Mouse (Mus musculus): Measurements from ENCODE around the gene Tmem246. TPM values are rescaled to one million over a fixed set of nuclear protein-coding genes. Genes with fewer than 3 reads are reported as not detected.
A peak's percentile ranks its signal among the peaks of the same experiment; 100 is the strongest.

Gene Tmem246
- polyA plus RNA-seq, 1 experiment: 52.8 TPM

DNA sequence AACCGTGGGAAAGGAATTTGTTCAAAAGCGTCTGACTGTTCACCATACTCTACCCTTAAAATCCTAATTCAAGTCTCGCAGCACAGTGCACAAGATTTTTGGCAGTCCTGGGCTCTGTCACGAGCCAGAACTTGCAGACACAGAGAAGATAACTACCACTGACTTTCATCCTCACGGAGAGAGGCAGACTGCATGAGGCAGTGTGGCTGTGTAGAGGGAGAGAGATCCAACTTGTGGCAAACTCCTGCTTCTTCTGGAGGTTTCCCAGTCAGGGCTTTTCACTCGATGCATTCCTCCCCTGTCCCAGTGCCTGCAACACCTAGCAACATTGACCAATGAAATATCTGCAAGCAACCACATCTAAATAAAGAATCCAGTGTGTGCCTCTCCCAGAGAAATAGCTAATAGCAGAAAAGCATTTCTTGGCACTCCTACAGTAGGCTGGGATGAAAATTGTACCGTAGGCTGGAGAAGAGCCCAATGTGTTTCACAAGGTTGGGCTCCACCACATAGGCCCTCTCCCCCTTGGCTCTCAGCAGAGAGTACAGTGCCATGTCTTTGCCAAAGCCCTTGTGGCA, 12.1 kb downstream of the Tmem246 start:
- 57% methylated on average over 7 of the region's 7 CpGs for WGBS
- no peak overlapping the region for H3K4me3 ChIP-seq (replicated peaks; ENCODE audit: extremely low read depth, low read depth, low read length)
- DNase-seq: no peak
- H3K4me1 ChIP-seq (ENCODE audit: control insufficient read depth, insufficient read depth, low read length): peaks cover 3% of the 10 kb centered on the region; the same call in 1 of the 2 replicates
- no peak for TF ChIP-seq CTCF (IDR thresholded peaks at IDR 0.05; ENCODE audit: insufficient read depth, low read length)
- no peak for TF ChIP-seq POLR2A (IDR thresholded peaks at IDR 0.05; ENCODE audit: borderline replicate concordance, extremely low read depth, low read depth, low read length)

DNA sequence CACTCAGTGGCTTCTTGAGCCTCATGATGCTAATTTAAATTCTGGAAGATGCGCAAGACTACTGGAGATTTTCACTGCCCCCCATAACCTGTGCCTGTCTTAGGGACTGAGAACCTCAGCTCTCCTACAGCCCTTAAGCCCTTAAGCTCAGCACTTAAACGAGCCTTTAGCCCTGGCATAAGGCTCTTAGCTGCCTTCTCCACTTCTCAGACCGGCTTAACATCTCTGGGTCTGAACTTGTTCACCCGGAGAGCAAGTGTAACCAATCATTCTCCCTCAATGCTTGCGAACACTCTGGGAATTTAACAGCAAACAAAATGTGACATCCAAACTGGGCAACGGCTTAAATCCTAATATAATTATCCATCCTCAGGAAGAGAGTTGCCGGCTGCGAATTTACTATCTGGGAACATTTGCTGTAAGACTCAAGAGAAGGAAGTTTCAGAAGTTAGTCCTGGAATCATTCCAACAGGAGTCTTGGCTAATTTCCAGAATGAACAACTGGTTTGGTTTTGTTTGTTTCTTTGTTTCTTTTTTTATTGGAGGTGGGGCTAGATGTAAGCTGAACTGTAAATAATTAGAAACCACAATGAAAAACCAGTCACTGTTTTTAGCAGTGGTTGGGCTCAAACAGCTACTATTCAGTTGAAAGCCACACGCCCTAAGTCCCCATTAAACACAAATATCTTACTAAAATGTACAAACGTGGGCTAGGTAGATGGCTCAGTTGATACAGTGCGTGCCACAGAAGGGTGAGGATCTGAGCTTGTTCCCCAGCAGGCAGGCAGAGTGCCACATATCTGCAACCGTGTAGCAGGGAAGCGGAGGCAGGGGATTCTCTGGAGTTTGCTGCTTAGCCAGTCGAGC, 13.5 kb downstream of the Tmem246 start:
- Histone ChIP-seq H3K4me3 (replicated peaks; ENCODE audit: extremely low read depth, low read depth, low read length) (no peak overlapping the region), H3K4me1 (ENCODE audit: control insufficient read depth, insufficient read depth, low read length) (peaks cover 3% of the 10 kb centered on the region; the same call in 1 of the 2 replicates)
- TF ChIP-seq POLR2A (IDR thresholded peaks at IDR 0.05; ENCODE audit: borderline replicate concordance, extremely low read depth, low read depth, low read length) (no peak), CTCF (IDR thresholded peaks at IDR 0.05; ENCODE audit: insufficient read depth, low read length) (no peak)
- no peak for DNase-seq
- 26% methylated on average over 14 of the region's 14 CpGs for WGBS

DNA sequence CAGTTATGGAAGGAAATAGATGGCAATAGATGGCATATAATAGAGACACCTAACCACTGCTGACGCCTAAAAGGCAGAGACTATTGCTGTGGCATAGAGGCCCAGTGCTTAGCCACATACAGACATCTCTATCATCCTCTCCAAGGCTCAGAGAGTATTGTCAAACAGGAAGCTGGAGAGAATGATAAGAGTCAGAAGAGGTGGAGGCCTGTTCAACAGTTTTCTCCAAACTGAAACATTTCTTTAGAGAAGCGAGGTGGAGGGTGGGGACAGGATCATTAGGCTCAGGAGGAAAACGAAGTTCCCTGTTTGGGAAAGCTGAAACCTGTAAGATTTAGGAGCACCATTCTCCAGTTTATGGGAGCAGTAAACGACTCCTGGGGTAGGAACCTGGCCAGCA, 16.4 kb downstream of the Tmem246 start:
- 53% methylated on average over 4 of the region's 4 CpGs for WGBS
- DNase-seq: no peak
- Histone ChIP-seq H3K4me3 (replicated peaks; ENCODE audit: extremely low read depth, low read depth, low read length) (no peak overlapping the region), H3K4me1 (ENCODE audit: control insufficient read depth, insufficient read depth, low read length) (peaks cover 3% of the 10 kb centered on the region; the same call in 1 of the 2 replicates)
- TF ChIP-seq POLR2A (IDR thresholded peaks at IDR 0.05; ENCODE audit: borderline replicate concordance, extremely low read depth, low read depth, low read length): no peak
- TF ChIP-seq CTCF (IDR thresholded peaks at IDR 0.05; ENCODE audit: insufficient read depth, low read length): no peak

DNA sequence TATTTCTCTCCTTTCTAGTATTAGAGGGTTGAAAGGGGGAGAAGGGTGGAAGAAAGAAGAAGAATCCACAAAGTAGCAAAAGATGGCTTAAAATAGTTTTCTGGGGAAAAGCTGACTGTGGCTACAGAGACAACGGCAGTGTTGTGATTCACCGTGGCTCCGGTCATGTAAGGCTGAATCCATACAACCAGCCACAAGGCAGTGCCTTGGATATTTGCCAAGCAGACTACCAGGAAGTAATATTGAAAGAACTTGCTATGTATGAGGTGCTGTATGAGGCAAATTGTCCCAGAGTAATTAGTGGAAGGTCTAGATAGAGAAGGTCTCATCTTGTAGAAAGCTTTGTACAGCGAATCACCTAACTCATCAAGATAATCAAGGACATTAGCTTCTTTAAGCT, 25.5 kb downstream of the Tmem246 start:
- 71% methylated on average over 4 of the region's 4 CpGs for WGBS

DNA sequence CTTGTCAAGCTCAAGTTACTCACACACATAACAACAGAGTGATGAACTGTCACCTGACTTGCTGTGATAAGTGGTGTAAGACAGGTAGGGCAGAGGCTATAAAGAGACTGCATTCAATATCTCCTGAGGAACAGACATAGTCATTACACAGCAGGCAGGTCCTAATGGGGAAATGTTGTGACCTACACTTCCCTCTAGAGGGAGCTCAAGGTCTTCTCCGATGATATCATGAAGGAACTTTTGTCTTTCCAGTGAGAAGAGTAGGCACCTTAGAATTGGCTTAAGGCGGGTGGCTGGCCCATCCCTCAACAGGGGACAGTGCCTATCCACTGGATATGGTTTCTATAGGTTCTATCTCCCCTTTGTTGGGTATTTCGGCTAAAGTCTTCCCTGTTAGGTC, 30.1 kb downstream of the Tmem246 start:
- DNase-seq: peak; percentile 42
- WGBS: 19% methylated on average over 3 of the region's 3 CpGs
- H3K4me3 ChIP-seq (replicated peaks; ENCODE audit: extremely low read depth, low read depth, low read length): no peak overlapping the region
- H3K4me1 ChIP-seq (ENCODE audit: control insufficient read depth, insufficient read depth, low read length): no peaks in the 10 kb centered on the region
- TF ChIP-seq CTCF (IDR thresholded peaks at IDR 0.05; ENCODE audit: insufficient read depth, low read length) (peak; percentile 46; the same call in 1 of the 2 replicates), POLR2A (IDR thresholded peaks at IDR 0.05; ENCODE audit: borderline replicate concordance, extremely low read depth, low read depth, low read length) (no peak)

More for the DNA sequence above, 25.5 kb downstream of the Tmem246 start:
- no peak for TF ChIP-seq POLR2A (IDR thresholded peaks at IDR 0.05; ENCODE audit: borderline replicate concordance, extremely low read depth, low read depth, low read length)
- TF ChIP-seq CTCF (IDR thresholded peaks at IDR 0.05; ENCODE audit: insufficient read depth, low read length): no peak
- no peak overlapping the region for H3K4me3 ChIP-seq (replicated peaks; ENCODE audit: extremely low read depth, low read depth, low read length)
- H3K4me1 ChIP-seq (ENCODE audit: control insufficient read depth, insufficient read depth, low read length): no peaks in the 10 kb centered on the region
- no peak for DNase-seq

DNA sequence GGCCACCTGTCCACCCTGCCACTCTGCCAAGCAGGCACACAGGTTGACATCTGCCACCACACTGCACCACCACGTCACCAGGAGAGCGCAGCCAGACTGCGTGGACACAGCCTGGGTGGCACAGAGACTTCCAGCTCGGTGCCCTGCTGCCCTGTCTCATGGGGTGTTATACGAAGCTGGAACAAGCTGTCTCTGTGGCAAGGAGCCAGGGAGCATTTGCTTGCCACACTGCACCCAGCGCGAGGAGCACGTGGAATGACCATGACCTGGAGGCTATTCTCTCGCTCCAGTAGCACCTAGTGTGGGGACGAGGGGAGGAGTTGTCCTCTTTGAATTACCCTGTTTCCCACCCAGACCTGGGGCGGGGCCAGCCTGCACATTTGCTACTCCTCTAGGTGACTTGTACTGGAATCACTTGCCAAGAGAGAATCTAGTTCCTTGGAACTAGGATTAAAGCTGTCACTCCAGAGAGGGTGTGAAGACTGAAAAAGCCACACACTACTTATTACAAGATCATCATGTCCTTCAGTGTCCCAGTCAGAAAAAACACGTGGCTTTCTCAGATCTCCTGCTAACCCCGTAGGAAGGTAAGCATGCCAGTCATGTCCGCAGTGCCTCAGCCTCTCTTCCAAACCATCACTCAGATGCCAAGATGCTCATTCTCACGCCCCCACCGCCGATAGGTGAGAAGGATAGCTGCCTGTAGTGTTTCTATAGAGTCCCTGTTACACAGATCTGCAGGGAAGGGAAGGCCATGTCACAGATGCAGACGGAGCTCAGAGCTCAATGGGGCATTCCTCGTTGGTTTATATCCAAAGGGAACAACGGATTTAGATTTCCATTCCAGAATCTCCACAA, 37.5 kb downstream of the Tmem246 start:
- TF ChIP-seq POLR2A (IDR thresholded peaks at IDR 0.05; ENCODE audit: borderline replicate concordance, extremely low read depth, low read depth, low read length) (no peak), CTCF (IDR thresholded peaks at IDR 0.05; ENCODE audit: insufficient read depth, low read length) (no peak)
- H3K4me1 ChIP-seq (ENCODE audit: control insufficient read depth, insufficient read depth, low read length): no peaks in the 10 kb centered on the region
- no peak for DNase-seq
- no peak overlapping the region for H3K4me3 ChIP-seq (replicated peaks; ENCODE audit: extremely low read depth, low read depth, low read length)
- WGBS: 58% methylated on average over 20 of the region's 20 CpGs

DNA sequence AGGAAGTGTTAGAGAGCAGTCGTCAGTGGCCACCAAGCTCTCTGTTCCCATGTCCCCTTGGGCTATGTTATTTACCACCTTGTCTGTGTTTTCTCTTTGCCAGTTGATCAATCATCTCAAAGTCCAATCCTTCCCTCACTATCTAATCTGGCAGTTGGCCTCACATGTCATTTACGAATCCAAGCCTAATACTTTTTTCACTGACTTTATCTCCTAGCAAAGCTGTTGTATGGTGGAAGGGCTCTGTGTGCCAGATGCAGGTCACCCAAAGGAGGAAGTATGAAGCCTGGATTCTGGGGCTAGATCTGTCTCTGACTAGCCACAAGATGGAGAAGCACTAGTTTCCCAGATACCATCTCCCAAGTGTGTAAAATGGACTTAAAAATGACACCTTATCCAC, 39.5 kb downstream of the Tmem246 start:
- Histone ChIP-seq H3K4me3 (replicated peaks; ENCODE audit: extremely low read depth, low read depth, low read length) (no peak overlapping the region), H3K4me1 (ENCODE audit: control insufficient read depth, insufficient read depth, low read length) (no peaks in the 10 kb centered on the region)
- WGBS: 42% methylated on average over 2 of the region's 2 CpGs
- TF ChIP-seq POLR2A (IDR thresholded peaks at IDR 0.05; ENCODE audit: borderline replicate concordance, extremely low read depth, low read depth, low read length): no peak
- TF ChIP-seq CTCF (IDR thresholded peaks at IDR 0.05; ENCODE audit: insufficient read depth, low read length): no peak
- no peak for DNase-seq

DNA sequence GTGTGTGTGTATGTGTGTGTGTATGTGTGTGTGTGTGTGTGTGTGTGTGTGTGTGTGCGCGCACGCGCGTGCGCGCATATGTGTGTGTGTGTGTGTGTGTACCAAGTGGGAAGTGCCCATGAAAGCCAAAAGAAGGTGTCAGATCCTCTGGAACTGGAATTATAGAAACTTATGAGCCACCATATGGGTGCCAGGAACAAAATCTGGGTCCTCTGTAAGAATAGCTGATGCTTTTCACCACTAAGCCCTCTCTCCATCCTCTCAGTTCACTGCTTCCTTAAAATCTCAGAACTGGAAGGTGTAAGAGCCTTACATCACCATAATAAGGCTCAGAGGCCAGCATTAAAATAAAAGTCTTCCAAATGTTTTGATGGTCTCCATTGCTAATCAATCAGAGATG, 40.3 kb downstream of the Tmem246 start:
- H3K4me3 ChIP-seq (replicated peaks; ENCODE audit: extremely low read depth, low read depth, low read length): no peak overlapping the region
- no peaks in the 10 kb centered on the region for H3K4me1 ChIP-seq (ENCODE audit: control insufficient read depth, insufficient read depth, low read length)
- TF ChIP-seq POLR2A (IDR thresholded peaks at IDR 0.05; ENCODE audit: borderline replicate concordance, extremely low read depth, low read depth, low read length) (no peak), CTCF (IDR thresholded peaks at IDR 0.05; ENCODE audit: insufficient read depth, low read length) (no peak)
- no peak for DNase-seq
- 93% methylated on average over 7 of the region's 7 CpGs for WGBS

DNA sequence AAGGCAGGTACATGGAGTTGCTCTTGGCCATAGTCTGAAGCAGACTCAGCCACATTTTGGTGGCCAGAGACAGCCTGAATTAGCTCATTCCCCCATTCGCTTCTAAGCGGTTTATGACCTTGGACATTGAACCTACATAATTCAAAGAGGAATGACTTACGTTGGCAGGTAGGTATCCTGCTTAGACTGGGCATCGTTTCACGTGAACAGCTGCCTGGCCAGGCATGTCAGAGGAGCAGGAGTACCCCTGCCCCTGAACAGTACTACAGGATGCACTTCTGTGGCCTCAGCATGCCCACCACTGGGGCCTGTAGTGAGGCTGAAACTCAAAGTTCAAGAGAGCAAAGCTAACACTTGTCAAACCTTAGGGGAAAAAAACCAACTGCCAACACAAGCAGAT, 44.3 kb downstream of the Tmem246 start:
- no peak for DNase-seq
- Histone ChIP-seq H3K4me3 (replicated peaks; ENCODE audit: extremely low read depth, low read depth, low read length) (no peak overlapping the region), H3K4me1 (ENCODE audit: control insufficient read depth, insufficient read depth, low read length) (no peaks in the 10 kb centered on the region)
- no peak for TF ChIP-seq POLR2A (IDR thresholded peaks at IDR 0.05; ENCODE audit: borderline replicate concordance, extremely low read depth, low read depth, low read length)
- TF ChIP-seq CTCF (IDR thresholded peaks at IDR 0.05; ENCODE audit: insufficient read depth, low read length): no peak
- WGBS: 82% methylated on average over 5 of the region's 5 CpGs
